Mouse (Mus musculus): ENCODE data around the gene Rhbdl1.

GRCm38 (mm10) chr17:25877741-25878610 lies 40.9 kb upstream of the Rhbdl1 start:
- TF ChIP-seq EP300 (IDR thresholded peaks at IDR 0.05; ENCODE audit: low read depth), result no peak
- no peak for TF ChIP-seq CTCF (IDR thresholded peaks at IDR 0.05; ENCODE audit: low read depth)
